Mouse (Mus musculus) heart, postnatal 36 days (tissue): ENCODE results near the gene Btrc. TPM values are rescaled to one million over a fixed set of nuclear protein-coding genes. Genes with fewer than 3 reads are reported as not detected.
"Not testable (repeated sequence)": the region's sequence is repeated elsewhere in the genome, so short reads cannot be mapped to it uniquely, and the experiment has no call there.

ENCODE experiments used
- DNase-seq, 2 experiments: peaks; one replicate each; pipeline ENCODE4 v3.0.0; 2021 to 2022
- intact Hi-C: fragments of 180-260 bp; cut with DNase I; formaldehyde crosslinking; loops from one replicate; pipeline ENCODE4 v1.15.1; 2025
- total RNA-seq, 2 experiments: library from RNA; stranded (reverse); gene quantifications; 2 replicates each; pipeline ENCODE4 v1.2.3; 2021

Btrc gene
- total RNA-seq, result 10 to 100 TPM; 18.6 to 23.5 TPM

GRCm38 (mm10) chr19:45363384-45363926, at the start of gene Btrc:
TSS of gene Btrc (plus strand) at chr19:45363734.
- DNase-seq, result peak; percentile 100
- intact Hi-C loops, result loop anchor here (5.0 kb wide), 1 partner anchor 56 kb away; no protein-coding TSS in a partner anchor

- no peak for DNase-seq
- intact Hi-C loops, result no loop called here
Observed at GRCm38 (mm10) chr19:45317473-45317882, 46.1 kb upstream of the Btrc start.

GRCm38 (mm10) chr19:45321062-45321461, 42.5 kb upstream of the Btrc start:
- intact Hi-C loops, result no loop called here
- no peak for DNase-seq

GRCm38 (mm10) chr19:45329039-45329438, 34.5 kb upstream of the Btrc start:
- peak in 1 of 2 experiments; percentile 34 for DNase-seq
- intact Hi-C loops, result no loop called here

DNA sequence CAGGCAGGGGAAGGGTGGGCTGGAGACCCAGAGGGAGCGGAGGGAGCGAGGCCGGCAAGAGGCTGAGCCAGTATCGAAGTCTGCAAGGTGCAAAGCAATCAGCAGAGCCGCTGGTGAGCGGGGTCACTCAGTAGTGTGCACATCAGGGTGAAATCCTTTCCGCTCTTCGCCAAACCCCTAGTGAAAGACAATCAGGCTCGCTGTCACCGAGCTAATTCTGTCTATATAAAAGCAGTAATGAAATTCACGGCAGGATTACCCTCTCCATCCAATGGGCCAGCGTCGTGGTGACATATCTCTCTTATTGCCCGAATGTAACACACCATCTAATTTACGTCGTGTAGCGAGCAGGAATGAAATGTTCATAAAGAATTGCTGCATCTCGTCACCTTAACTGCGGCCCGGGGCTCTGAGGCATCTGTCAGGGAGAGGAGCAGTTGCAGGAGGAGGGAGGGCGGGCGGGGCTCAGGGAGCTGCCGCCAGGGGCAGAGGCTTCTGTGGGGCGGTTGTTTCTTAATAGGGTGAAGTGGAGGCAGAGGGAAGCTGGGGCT, 33.7 kb upstream of the Btrc start:
- intact Hi-C loops, result no loop called here
- no peak for DNase-seq

DNA sequence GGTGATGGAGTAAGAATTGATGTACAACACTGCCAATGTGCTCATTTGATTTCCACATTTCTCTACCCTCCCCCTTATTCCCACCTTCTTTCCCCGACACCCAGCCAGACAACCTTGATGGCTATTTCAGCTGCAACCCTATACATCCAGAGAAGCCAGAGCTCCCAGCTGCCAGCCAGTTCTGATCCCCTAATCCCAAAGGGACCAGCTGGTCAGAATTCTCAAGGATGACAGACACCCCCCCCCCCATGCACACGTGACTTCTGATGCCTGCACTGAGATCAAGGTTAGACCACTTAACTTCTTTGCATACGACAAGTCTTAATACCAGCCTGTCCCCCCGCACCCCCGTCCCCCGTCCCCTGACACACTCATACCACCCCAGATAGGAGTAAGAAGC, 26.8 kb upstream of the Btrc start:
- intact Hi-C loops, result no loop called here
- DNase-seq, result no peak

GRCm38 (mm10) chr19:45338182-45338581, 25.4 kb upstream of the Btrc start:
- no peak for DNase-seq
- intact Hi-C loops, result no loop called here

DNA sequence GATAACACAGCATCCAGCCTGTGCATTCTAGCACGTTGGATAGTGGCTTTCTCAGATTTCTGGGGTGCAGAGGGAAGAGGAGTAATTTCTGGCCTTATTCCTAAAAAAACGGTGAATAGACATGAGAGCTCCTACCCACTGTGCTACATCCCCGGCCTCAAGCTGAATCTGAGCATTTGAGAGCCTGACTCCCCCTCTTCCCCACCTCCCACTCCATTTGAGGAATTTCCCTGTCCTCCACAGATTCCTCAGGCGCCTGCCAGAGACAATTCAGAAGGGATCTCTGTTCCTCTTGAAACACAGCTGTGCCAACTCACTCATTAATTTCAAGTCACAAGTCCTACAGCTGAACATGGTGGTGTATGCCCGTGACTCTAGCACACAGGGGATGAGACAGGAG, 19.6 kb upstream of the Btrc start:
- no peak for DNase-seq
- intact Hi-C loops, result no loop called here

- no peak for DNase-seq
- intact Hi-C loops, result no loop called here
Observed at GRCm38 (mm10) chr19:45348188-45348587, 15.3 kb upstream of the Btrc start.

GRCm38 (mm10) chr19:45350456-45350855, 13.1 kb upstream of the Btrc start:
- no peak for DNase-seq
- intact Hi-C loops, result no loop called here

DNA sequence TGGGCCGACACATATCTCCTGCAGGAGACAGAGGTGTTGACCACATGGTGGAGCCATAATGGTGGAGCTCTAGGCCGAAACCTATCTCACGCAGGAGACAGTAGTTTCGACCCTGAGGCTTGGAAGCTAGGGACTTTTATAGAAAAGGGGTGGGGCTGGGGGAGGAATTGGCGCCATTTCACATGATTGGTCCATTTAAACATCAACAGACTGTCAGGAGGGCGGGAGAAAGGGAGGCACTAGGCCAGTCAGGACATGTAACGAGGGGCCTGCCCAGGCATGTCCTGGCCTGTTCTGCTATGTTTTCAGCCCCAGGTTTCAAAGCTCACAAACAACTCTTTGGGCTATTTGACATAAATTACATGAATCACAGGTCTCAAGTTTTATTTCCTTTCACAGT, 10.8 kb upstream of the Btrc start:
- DNase-seq, result not testable (repeated sequence)

DNA sequence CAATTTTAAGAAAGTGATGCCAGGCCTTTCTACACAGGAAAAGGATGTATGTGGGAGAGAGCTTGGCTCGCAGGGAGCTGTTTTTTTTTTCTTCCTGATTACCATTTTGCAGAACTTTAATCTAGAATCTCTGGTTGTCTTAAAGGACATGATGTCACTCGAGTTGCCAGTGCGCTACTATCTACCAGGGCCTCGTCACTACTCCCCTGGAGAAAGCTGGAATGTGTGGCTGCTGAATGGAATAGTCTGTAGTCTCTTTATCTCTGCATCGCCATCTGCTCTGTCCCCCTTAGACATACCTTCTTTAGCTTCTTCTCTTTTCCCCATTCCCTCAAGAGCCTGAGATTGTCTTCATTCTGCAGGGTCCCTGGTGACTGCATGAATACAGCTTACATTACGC, 7.9 kb upstream of the Btrc start:
- intact Hi-C loops, result no loop called here
- DNase-seq, result no peak

More for the DNA sequence above, 10.8 kb upstream of the Btrc start:
- intact Hi-C loops, result not testable (repeated sequence)

- DNase-seq, intact Hi-C loops: not testable (repeated sequence)
Observed at GRCm38 (mm10) chr19:45356868-45357267, 6.7 kb upstream of the Btrc start.

DNA sequence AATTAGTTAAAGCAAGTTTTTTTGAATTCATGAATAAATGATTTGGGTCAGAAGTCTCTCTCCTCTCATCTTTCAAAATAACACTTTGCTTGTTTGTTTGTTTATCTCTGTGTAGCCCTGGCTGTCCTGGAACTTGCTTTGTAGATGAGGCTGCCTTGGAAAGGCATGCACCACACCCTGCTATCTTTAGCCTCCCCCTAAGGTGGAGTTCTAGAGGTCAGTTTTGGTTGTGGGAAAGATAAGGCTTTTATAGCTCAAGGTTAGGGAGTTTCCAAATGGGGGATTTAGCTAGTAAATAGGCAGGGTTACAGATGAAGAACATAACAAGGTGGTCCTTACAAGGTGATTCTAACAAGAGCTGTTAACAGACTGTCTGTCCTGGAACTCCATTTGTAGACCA, 3.0 kb upstream of the Btrc start:
- DNase-seq, result no peak
- intact Hi-C loops, result loop anchor here (5.0 kb wide), 1 partner anchor 53 kb away; no protein-coding TSS in a partner anchor

DNA sequence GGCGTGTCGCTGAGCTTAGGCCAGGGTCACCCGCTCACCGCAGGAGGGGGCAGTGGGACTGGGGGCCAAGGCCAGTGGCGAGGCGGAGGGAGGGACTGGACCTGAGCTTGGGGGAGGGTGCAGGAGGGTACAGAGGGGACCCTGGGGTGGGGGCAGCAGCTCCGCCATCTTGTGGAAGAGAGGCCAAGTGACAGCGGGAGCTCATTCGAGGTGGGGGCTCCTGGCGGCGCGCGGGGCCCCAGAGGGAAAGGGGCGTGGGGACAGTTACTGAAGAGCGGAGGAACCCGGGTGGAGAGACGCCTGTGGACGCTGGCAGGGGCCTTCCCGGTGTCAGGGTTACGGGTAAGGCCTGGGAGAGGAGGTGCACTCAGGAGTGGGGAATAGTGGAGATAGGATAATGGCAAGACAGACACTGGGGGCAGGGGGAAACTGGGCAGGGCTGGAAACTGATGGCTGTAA, 428 bp downstream of the Btrc start:
- intact Hi-C loops, result loop anchor here (5.0 kb wide), 1 partner anchor 57 kb away; no protein-coding TSS in a partner anchor
- DNase-seq, result no peak

DNA sequence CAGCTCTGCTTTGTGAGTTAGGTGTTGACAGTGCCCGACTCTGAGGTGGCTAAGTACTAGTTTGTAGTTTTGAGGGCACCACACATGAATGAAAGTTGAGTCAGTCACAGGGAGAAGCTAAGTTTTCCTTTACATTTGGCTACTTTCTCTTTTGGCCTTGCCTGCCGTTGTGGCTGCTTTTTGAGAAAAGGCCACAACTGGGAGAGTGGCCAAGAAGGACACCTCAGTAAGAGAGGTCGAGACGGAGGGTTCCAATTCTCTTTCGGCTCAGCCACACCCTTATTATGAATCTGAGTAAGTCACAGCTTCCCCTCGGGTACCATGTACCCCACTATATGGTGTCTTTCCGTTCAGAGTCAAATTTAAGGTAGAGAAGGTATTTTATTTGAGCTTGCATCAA, 3.1 kb downstream of the Btrc start:
- no peak for DNase-seq
- intact Hi-C loops, result loop anchor here (5.0 kb wide), 2 partner anchors 51 to 71 kb away; no protein-coding TSS in a partner anchor

DNA sequence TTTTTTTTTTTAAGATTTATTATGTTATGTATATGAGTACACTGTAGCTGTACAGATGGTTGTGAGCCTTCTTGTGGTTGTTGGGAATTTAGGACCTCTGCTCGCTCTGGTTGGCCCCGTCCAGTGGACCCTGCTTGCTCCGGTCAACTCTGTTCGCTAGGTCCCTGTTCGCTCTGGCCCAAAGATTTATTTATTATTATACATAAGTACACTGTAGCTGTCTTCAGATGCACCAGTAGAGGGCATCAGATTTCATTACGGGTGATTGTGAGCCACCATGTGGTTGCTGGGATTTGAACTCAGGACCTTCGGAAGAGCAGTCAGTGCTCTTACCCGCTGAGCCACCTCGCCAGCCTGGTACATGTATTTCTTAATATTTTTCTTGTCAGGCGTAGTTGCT, 21.3 kb downstream of the Btrc start:
- DNase-seq, intact Hi-C loops: not testable (repeated sequence)

- DNase-seq, result no peak
- intact Hi-C loops, result no loop called here
Observed at GRCm38 (mm10) chr19:45388551-45388950, 25.0 kb downstream of the Btrc start.

DNA sequence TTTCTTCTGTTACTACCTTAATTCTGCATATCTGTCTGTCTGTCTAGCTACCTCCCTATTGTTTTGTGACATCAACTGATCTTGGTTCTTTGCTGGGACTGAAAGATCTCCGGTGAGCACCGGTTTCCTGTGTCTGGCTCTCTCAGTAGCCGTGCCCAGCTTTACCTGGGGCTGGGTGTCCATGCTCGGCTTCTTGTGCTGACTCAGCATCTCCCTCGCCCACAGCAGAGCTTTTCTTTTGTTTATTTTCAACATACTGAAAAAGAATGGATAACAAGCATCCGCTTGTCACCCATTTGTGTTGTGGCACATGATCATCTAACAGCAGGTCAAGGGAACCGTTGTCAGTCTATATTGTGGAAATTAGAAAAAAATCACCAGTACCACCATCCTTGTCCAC, 30.5 kb downstream of the Btrc start:
- no peak for DNase-seq

DNA sequence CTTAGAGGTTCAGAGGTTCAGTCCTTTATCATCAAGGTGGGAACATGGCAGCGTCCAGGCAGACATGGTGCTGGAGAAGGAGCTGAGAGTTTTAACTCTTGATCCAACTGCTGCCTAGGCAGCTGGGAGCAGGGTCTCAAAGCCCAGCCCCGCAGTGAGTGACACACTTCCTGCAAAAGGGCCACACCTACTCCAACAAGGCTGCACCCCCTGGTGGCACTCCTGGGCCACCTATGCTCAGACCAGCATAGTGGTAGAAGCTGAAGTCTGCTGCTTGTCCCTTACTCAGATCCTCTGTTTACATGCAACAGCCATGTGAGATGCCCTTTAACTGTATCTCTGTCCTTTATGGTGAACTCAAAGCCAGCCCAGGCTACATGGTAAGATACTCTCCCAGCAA, 47.5 kb downstream of the Btrc start:
- intact Hi-C loops, result no loop called here
- no peak for DNase-seq

More for the DNA sequence above, 30.5 kb downstream of the Btrc start:
- intact Hi-C loops, result no loop called here

DNA sequence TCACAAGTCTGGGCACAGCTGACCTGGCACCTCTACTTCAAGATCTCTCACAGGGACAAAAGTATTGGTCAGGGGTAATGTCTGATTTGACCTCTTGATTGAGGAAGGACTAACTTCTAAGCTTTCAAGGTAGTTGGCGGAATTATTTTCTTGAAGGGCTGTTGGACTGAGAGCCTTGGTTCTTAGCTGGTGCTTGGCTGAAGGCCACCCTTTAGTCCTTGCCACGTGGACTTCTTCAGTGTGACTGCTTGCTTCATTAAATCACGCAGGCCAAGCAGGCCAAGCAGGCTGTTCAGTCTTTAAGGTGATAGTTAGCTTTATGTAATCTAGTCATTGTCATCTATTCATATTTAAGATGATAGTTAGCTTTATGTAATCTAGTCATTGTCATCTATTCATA, 49.2 kb downstream of the Btrc start:
- intact Hi-C loops, result no loop called here
- DNase-seq, result no peak

DNA sequence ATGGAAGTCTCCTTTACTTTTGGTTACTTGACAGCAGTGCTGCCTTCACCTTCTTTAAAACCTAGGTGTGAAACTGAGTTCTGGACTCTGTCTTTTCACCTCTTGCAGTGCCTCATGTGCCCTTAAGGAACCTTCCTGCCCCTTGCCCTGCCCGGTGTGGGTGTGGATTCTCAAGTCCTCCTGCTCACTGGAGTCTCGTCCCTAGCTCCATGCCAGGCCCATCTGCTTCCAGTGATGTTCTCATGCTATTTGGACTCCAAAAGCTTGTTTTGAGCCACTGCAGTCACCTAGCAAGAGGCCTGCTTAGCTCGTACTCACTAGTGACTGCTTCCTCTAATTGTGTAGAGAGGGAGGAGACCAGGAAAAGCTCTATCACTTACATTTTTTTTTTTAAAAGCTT, 50.4 kb downstream of the Btrc start:
- peak in 1 of 2 experiments; percentile 11 for DNase-seq
- intact Hi-C loops, result no loop called here
